In the genomic region with DNA sequence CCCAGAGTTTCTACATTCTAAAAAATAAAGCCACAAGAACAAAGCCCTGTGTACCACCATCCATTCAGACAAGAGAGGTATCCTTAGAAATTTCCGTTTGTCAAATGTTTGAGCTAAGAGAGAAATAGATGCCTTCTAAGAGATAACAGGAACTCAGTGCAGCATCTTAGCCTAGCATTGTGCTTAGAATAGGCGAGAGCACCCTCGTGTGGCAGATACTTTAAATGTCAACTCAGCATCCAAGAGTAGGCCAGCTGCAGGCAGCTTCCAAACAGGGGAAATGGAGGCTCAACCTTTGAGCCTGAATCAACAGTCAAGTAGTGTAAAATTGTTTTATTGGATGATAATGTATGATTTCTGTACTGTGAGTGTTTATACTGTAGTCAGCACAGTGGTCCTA, we compare ENCODE assay signal across 8 mouse cellular contexts. TPM values are rescaled to one million over a fixed set of nuclear protein-coding genes. Genes with fewer than 3 reads are reported as not detected.
DNase-seq lines count a peak whose midpoint lies in the region; ATAC-seq and TF ChIP-seq lines count a peak whose summit lies in the region.

No protein-coding gene starts in this region.

- H3K9ac ChIP-seq in ES-Bruce4 (ENCODE audit: low read depth, poor library complexity, severe bottlenecking): no peak overlapping the region
- H3K9ac ChIP-seq in lung, postnatal 0 days (replicated peaks; ENCODE audit: low read depth): no peak overlapping the region

- TF ChIP-seq CTCF in ES-Bruce4 (IDR thresholded peaks at IDR 0.05; ENCODE audit: low read depth, low read length): peak; percentile 55
- peak; percentile 88 for TF ChIP-seq CTCF in lung, postnatal 0 days (IDR thresholded peaks at IDR 0.05)

- no peak for TF ChIP-seq POLR2A in ES-Bruce4 (IDR thresholded peaks at IDR 0.05; ENCODE audit: insufficient read depth, low read length)

- WGBS in lung, postnatal 0 days: 2% methylated on average over 3 of the region's 3 CpGs

- no peak overlapping the region for H3K4me3 ChIP-seq in ES-Bruce4 (ENCODE audit: low read depth, low read length)
- no peak overlapping the region for H3K4me3 ChIP-seq in lung, postnatal 0 days (ENCODE audit: low read depth, low read length)

- no peak for TF ChIP-seq EP300 in ES-Bruce4 (IDR thresholded peaks at IDR 0.05; ENCODE audit: insufficient read depth, low read depth, low read length)
- TF ChIP-seq EP300 in lung, postnatal 0 days (IDR thresholded peaks at IDR 0.05): no peak

- ATAC-seq in erythroblast, adult 5-6 weeks (replicated peaks; ENCODE audit: low FRiP score, poor library complexity, severe bottlenecking): peak; percentile 74
- ATAC-seq in lung, postnatal 0 days: peak; percentile 65; the same call in 1 of the 2 replicates
- ATAC-seq in erythroid progenitor cell, adult 5-6 weeks (replicated peaks; ENCODE audit: low FRiP score, poor library complexity, severe bottlenecking): no peak; the same call in 1 of the 2 replicates

- H3K36me3 ChIP-seq in ES-Bruce4 (ENCODE audit: control insufficient read depth, insufficient read depth, low read length, poor library complexity, severe bottlenecking): no peaks in the 10 kb centered on the region
- no peaks in the 10 kb centered on the region for H3K36me3 ChIP-seq in lung, postnatal 0 days (ENCODE audit: insufficient read depth, low read length)

- H3K27ac ChIP-seq in ES-Bruce4 (ENCODE audit: insufficient read depth, low read length): no peak overlapping the region
- no peak overlapping the region for H3K27ac ChIP-seq in lung, postnatal 0 days (ENCODE audit: low read length)

- no peak overlapping the region for H3K4me2 ChIP-seq in lung, postnatal 0 days (replicated peaks; ENCODE audit: low read depth, low read length)

- H3K9me3 ChIP-seq in ES-Bruce4 (replicated peaks; ENCODE audit: control insufficient read depth, insufficient read depth, low read length, poor library complexity, severe bottlenecking): no peaks in the 10 kb centered on the region
- H3K9me3 ChIP-seq in lung, postnatal 0 days (ENCODE audit: low read length): no peaks in the 10 kb centered on the region

- peak; percentile 70 for DNase-seq in adrenal gland, adult 2 months
- DNase-seq in heart, postnatal 10 days: peak; percentile 76 to 81
- DNase-seq in layer of hippocampus, adult 18-20 months (ENCODE audit: low spot score in 2 of 2): peak; percentile 71 to 90
- peak; percentile 73 for DNase-seq in lung, postnatal 0 days (ENCODE audit: low spot score)
- DNase-seq in retina, postnatal 1 day: peak; percentile 65

- intact Hi-C loops in heart, postnatal 10 days (cut with DNase I): loop anchor here (1.0 to 5.0 kb wide), 3 partner anchors 73 to 532 kb away; a partner anchor contains a TSS

- H3K4me1 ChIP-seq in ES-Bruce4 (ENCODE audit: control insufficient read depth, insufficient read depth, low read length): no peaks in the 10 kb centered on the region
- H3K4me1 ChIP-seq in lung, postnatal 0 days (ENCODE audit: insufficient read depth, low read depth, low read length): no peaks in the 10 kb centered on the region

- H3K27me3 ChIP-seq in ES-Bruce4 (ENCODE audit: control insufficient read depth, insufficient read depth, low read length, poor library complexity, severe bottlenecking): no peaks in the 10 kb centered on the region
- H3K27me3 ChIP-seq in lung, postnatal 0 days (replicated peaks; ENCODE audit: insufficient read depth, low read length): no peaks in the 10 kb centered on the region

RNA-seq across cellular contexts. Expression of a gene that starts 17.4 kb away (rescaled TPM):
- polyA plus RNA-seq in ES-Bruce4 (2011; ENCODE audit: insufficient read depth, insufficient read length, low read depth, missing spikeins): 40.2 and 48.0 TPM in 2 replicates
- total RNA-seq in adrenal gland, adult 2 months (2021): 10 to 100 TPM; 15.8 to 20.6 TPM
- polyA plus RNA-seq in adrenal gland, adult 2 months (2012; rRNA removed): 10.9 and 11.1 TPM in 2 replicates
- 10.7 and 19.6 TPM in 2 replicates for total RNA-seq in erythroblast, adult 5-6 weeks (2015; ENCODE audit: low replicate concordance)
- total RNA-seq in erythroblast, adult 5-6 weeks (2017; ENCODE audit: low replicate concordance): 9.6 and 23.8 TPM in 2 replicates
- 10 to 100 TPM in 1 of 2 experiments, 1 to 10 TPM in 1; 9.4 to 14.2 TPM for total RNA-seq in heart, postnatal 10 days (2021)
- total RNA-seq in layer of hippocampus, adult 18-20 months (2021): 10 to 100 TPM; 12.5 to 13.5 TPM
- 46.2 and 46.4 TPM in 2 replicates for polyA plus RNA-seq in lung, postnatal 0 days (2015; fragmentation: Nextera tagmentation; extraction: Ambion mirVana)
- total RNA-seq in erythroid progenitor cell, adult 5-6 weeks (2015; ENCODE audit: low replicate concordance): 55.9 and 62.0 TPM in 2 replicates
- 21.4 and 37.2 TPM in 2 replicates for total RNA-seq in erythroid progenitor cell, adult 5-6 weeks (2017; ENCODE audit: low replicate concordance)

RNA-seq across cellular contexts. Expression of a gene that starts 25.9 kb away (rescaled TPM):
- 24.1 and 24.8 TPM in 2 replicates for polyA plus RNA-seq in ES-Bruce4 (2011; ENCODE audit: insufficient read depth, insufficient read length, low read depth, missing spikeins)
- total RNA-seq in adrenal gland, adult 2 months (2021): 10 to 100 TPM; 26.8 to 31.7 TPM
- polyA plus RNA-seq in adrenal gland, adult 2 months (2012; rRNA removed): 7.7 and 10.5 TPM in 2 replicates
- 3.1 and 5.6 TPM in 2 replicates for total RNA-seq in erythroblast, adult 5-6 weeks (2015; ENCODE audit: low replicate concordance)
- 4.5 and 5.3 TPM in 2 replicates for total RNA-seq in erythroblast, adult 5-6 weeks (2017; ENCODE audit: low replicate concordance)
- total RNA-seq in heart, postnatal 10 days (2021): 10 to 100 TPM; 21.5 to 22.2 TPM
- 10 to 100 TPM; 31.8 to 33.5 TPM for total RNA-seq in layer of hippocampus, adult 18-20 months (2021)
- 21.3 and 23.7 TPM in 2 replicates for polyA plus RNA-seq in lung, postnatal 0 days (2015; fragmentation: Nextera tagmentation; extraction: Ambion mirVana)
- total RNA-seq in erythroid progenitor cell, adult 5-6 weeks (2015; ENCODE audit: low replicate concordance): 3.6 and 9.6 TPM in 2 replicates
- total RNA-seq in erythroid progenitor cell, adult 5-6 weeks (2017; ENCODE audit: low replicate concordance): 7.1 and 11.0 TPM in 2 replicates
